Mouse (Mus musculus) liver, adult 2 months (tissue): ENCODE measurements around the gene Actbl2.

Experiments
- CTCF ChIP-seq: fragments of 200-500 bp; IDR thresholded peaks from 2 replicates; pipeline ENCODE4 v1.5.1; 2011; ENCODE audit warnings: low read depth, low read length, control low read depth
- POLR2A ChIP-seq: fragments of 200-500 bp; IDR thresholded peaks from 2 replicates; pipeline ENCODE4 v1.6.1; 2011; ENCODE audit warnings: low read length, control low read depth; ENCODE audit not compliant: insufficient read depth; ENCODE audit errors: extremely low read depth

DNA sequence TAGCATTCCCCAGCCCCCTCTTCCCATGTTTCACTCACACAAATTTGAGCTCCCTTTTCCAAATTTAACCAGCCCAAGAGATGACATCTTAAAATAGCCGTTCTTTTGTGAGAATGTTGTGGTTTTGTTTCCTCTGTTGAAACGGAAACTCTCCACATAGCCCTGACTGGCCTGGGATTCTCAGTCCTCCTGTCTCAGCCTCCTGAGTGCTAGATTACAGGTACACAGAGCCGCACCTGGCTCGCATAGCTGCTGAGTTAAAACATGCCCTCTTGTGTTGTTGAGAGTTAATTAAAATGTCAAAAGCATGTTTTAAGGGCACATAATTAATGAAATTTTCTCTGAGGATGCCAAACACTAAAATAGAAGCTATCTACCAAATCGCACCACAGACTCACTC is 3.7 kb upstream of the Actbl2 start:
- no peak for TF ChIP-seq CTCF
- no peak for TF ChIP-seq POLR2A
